Mouse (Mus musculus): ENCODE measurements around the gene Vipas39.
"Not testable (repeated sequence)": the region's sequence is repeated elsewhere in the genome, so short reads cannot be mapped to it uniquely, and the experiment has no call there.

Vipas39 gene

DNA sequence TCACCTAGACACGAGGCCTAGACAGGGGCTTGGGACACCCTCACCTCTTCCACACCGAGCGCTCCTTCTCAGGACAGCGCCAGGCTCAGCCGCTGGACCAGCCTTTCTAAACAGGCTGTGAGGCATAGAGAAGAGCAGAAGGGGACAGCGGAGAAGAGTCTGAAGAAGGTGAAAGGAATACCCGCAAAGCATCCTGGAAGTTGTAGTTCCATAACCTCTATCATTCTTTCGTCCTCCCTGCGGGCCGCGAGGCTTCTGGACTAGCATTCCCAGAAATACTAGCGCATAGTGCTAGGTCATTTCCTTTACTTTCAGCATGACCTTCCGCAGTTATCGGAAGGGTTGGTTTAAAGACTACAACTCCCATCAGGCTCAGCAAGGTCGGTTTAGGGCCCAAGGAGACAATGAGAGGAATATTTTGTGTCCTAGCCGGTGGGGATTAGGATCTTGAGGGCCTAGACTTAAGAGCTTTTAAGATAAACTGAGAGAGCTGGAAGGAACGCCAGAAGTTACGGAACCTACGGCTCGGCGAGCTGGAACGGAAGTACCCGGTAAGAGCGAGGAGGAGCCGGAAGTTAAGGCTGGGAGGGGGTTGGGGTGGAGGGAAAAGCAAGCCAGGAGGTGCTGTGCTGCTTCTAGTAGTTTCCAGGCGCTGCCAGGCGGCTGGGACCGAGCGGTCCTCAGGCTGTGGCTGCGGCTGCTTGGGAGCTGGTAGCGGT lies at the start of gene Vipas39, which contains the start of gene Ahsa1:
Vipas39 (minus strand) TSS at position 149 of the 719 bp plus-strand sequence.
Ahsa1 (plus strand) TSS at position 372 of the 719 bp plus-strand sequence.
- TF ChIP-seq POU5F1 (IDR thresholded peaks at IDR 0.05; ENCODE audit: borderline replicate concordance, low read length) (no peak), CTCF (conservative IDR thresholded peaks at IDR 0.05; ENCODE audit: low read length) (no peak), NANOG (IDR thresholded peaks at IDR 0.05; ENCODE audit: borderline replicate concordance, low read length) (no peak)
- peak within 1 kb of the TSS; percentile 97 for H3K4me3 ChIP-seq (replicated peaks; ENCODE audit: low read length)
- no peaks in the 10 kb centered on the region for H3K9me3 ChIP-seq (ENCODE audit: low read length)

DNA sequence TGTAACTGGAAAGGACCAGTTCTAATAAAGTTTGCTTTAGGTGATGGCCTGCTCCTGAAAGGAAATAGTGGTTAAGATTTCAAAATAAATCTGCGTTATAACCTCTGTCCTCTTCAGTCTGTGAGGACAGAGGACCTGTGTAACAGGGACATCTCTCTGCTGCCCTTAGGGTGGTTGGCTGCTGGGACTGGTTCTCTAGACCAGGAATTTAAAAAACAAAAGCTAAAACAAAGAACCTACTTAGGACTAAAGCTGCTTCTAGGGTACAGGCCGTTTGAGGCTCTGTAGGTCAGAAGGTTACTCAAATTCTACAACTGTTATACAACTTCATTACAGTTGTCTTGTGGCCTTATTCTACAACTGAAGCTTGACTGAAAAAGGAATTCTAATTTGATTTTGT lies 47.0 kb upstream of the Vipas39 start:
- TF ChIP-seq NANOG (IDR thresholded peaks at IDR 0.05; ENCODE audit: borderline replicate concordance, low read length) (no peak), POU5F1 (IDR thresholded peaks at IDR 0.05; ENCODE audit: borderline replicate concordance, low read length) (no peak), CTCF (conservative IDR thresholded peaks at IDR 0.05; ENCODE audit: low read length) (no peak)

More for the DNA sequence above, at the start of gene Vipas39, which contains the start of gene Ahsa1:
- Histone ChIP-seq H3K4me1 (replicated peaks; ENCODE audit: low read depth, low read length) (peaks cover 50% of the 10 kb centered on the region), H3K27me3 (ENCODE audit: insufficient read depth, low read length) (no peaks in the 10 kb centered on the region), H3K36me3 (ENCODE audit: insufficient read depth, low read length) (peaks cover 64% of the 10 kb centered on the region)

DNA sequence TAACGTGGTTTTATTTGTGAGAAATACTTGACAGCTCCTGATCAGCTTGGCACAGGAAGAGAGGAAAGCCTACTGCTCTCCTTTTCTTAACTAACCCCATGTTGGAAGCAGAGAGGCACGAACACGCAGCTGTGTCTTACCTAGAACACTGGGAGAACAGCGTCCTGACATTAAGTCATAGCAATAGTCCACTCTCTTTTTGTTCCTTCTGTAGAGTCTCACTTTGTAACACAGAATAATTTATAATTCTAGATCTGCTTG lies 40.5 kb upstream of the Vipas39 start:
- not testable (repeated sequence) for H3K4me3 ChIP-seq (replicated peaks; ENCODE audit: low read length); H3K27me3 ChIP-seq (ENCODE audit: insufficient read depth, low read length); H3K9me3 ChIP-seq (ENCODE audit: low read length)
- peaks cover 16% of the 10 kb centered on the region for H3K4me1 ChIP-seq (replicated peaks; ENCODE audit: low read depth, low read length)
- H3K36me3 ChIP-seq (ENCODE audit: insufficient read depth, low read length): peaks cover 40% of the 10 kb centered on the region

More for the DNA sequence above, 47.0 kb upstream of the Vipas39 start:
- Histone ChIP-seq H3K9me3 (ENCODE audit: low read length) (no peaks in the 10 kb centered on the region), H3K27me3 (ENCODE audit: insufficient read depth, low read length) (no peaks in the 10 kb centered on the region), H3K36me3 (ENCODE audit: insufficient read depth, low read length) (peaks cover 60% of the 10 kb centered on the region), H3K4me3 (replicated peaks; ENCODE audit: low read length) (no peak overlapping the region), H3K4me1 (replicated peaks; ENCODE audit: low read depth, low read length) (peaks cover 60% of the 10 kb centered on the region)

DNA sequence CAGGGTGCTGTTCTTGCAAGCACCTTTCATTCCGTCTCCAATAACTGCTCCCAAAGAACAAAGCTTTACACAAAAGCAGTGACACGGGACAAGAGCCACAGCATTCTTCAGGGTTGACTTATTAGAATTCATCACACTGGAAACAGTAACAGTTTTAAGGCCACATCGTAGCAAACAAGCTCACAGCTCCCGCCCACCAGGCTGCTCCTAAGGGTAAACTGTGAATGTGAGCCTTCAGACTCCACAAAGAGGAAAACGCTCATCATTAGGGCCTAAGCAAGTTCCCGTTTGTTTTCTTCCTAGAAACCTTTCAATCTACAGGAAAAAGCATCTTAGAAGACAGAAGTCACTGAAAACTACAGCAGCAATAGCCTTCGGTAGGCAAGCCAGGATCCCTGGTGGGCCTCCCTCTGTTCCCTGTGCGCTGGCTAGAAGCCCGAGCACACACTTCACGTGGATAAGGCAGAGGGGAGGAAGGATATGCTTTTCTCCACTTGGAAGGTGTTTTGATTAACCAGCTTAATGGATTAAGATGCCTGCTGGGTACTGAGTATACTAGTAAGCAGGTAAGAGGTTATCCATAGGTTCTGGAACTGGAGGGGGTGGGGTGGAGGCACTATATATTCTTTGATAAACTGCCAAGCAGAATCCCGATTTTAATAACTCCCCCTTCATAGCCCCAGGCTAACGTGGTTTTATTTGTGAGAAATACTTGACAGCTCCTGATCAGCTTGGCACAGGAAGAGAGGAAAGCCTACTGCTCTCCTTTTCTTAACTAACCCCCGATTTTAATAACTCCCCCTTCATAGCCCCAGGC lies 39.9 kb upstream of the Vipas39 start:
- Histone ChIP-seq H3K9me3 (ENCODE audit: low read length) (no peaks in the 10 kb centered on the region), H3K4me3 (replicated peaks; ENCODE audit: low read length) (no peak overlapping the region), H3K4me1 (replicated peaks; ENCODE audit: low read depth, low read length) (peaks cover 20% of the 10 kb centered on the region), H3K36me3 (ENCODE audit: insufficient read depth, low read length) (peaks cover 35% of the 10 kb centered on the region), H3K27me3 (ENCODE audit: insufficient read depth, low read length) (peaks cover under 1% of the 10 kb centered on the region; the same call in 1 of the 2 replicates)
- TF ChIP-seq POU5F1 (IDR thresholded peaks at IDR 0.05; ENCODE audit: borderline replicate concordance, low read length) (no peak), CTCF (conservative IDR thresholded peaks at IDR 0.05; ENCODE audit: low read length) (no peak), NANOG (IDR thresholded peaks at IDR 0.05; ENCODE audit: borderline replicate concordance, low read length) (no peak)

DNA sequence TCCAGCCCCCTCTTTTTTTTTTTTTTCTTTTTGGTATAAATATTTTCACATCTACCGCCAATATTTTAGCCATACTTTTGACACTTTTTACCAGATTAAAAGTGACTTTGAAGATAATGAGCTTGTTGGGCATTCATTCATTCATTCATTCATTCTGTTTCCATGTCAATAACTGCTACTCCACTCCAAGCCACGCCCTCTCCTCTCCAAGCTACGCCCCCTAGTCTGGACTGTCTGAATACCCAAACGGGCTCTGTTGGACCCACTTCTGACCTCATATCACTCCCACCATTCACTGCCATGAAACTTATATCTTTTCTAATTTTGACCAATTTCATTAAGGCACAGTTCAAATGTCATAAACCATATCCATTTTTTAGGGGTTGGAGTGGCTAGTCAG lies 35.1 kb upstream of the Vipas39 start:
- H3K4me3 ChIP-seq (replicated peaks; ENCODE audit: low read length): no peak overlapping the region
- H3K9me3 ChIP-seq (ENCODE audit: low read length): no peaks in the 10 kb centered on the region
- peaks cover 42% of the 10 kb centered on the region for H3K4me1 ChIP-seq (replicated peaks; ENCODE audit: low read depth, low read length)
- peaks cover 29% of the 10 kb centered on the region for H3K27me3 ChIP-seq (ENCODE audit: insufficient read depth, low read length)
- no peaks in the 10 kb centered on the region for H3K36me3 ChIP-seq (ENCODE audit: insufficient read depth, low read length)
- TF ChIP-seq POU5F1 (IDR thresholded peaks at IDR 0.05; ENCODE audit: borderline replicate concordance, low read length) (no peak), CTCF (conservative IDR thresholded peaks at IDR 0.05; ENCODE audit: low read length) (no peak), NANOG (IDR thresholded peaks at IDR 0.05; ENCODE audit: borderline replicate concordance, low read length) (no peak)

DNA sequence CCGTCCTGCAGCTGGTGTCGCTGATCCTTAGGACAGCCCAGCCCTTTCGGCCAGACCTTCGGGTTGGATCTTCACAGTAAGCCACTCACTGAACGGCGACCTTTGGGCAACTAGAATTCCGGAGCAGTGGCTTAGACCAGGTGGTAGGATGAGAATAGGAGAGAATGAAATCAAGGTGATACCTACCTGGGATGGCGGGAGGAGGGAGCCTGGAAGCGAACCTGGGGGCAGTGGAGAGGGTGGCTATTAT lies 34.3 kb upstream of the Vipas39 start:
- TF ChIP-seq CTCF (conservative IDR thresholded peaks at IDR 0.05; ENCODE audit: low read length): no peak
- no peak for TF ChIP-seq POU5F1 (IDR thresholded peaks at IDR 0.05; ENCODE audit: borderline replicate concordance, low read length)
- TF ChIP-seq NANOG (IDR thresholded peaks at IDR 0.05; ENCODE audit: borderline replicate concordance, low read length): no peak
- Histone ChIP-seq H3K4me1 (replicated peaks; ENCODE audit: low read depth, low read length) (peaks cover 34% of the 10 kb centered on the region), H3K9me3 (ENCODE audit: low read length) (no peaks in the 10 kb centered on the region), H3K27me3 (ENCODE audit: insufficient read depth, low read length) (peaks cover 29% of the 10 kb centered on the region), H3K4me3 (replicated peaks; ENCODE audit: low read length) (peak overlapping the region; percentile 92), H3K36me3 (ENCODE audit: insufficient read depth, low read length) (no peaks in the 10 kb centered on the region)

DNA sequence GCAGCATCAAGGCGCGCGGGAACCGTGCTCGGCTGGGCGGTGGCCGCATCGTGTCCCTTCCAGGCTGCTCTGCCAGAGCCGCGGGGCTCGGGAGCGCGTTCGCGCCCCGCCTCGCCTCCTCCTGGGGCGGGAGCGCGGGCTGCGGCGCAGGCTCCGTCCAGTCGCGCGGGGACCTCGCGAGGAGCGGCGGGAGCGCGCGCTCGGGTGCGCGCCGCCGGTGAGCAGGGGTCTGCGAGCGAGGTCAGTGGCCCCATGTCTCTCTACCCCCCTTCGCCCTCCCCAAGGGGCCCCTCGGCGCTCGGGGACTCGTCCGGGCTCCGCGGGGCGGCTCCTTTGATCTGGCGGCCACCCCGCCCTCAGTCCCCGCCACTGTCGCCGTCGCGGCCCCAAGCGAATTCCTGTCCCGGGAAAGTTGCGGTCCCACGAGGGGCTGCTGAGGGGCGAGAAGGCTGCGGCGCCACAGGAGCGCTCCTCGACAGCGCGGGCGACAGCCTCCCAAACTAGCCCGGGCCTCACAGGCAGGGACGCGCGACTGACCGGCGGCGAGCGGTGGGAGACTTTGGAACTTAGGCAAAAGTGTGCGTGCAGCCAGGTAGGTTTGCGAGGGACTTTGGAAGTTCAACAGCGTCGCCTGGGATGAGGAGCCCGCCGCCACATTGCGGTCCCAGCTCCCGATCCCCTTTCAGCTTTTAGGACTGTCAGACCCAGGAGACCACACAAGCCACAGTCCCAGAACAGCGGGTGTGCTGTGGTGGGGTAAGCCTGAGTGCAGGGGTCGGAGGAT lies 33.8 kb upstream of the Vipas39 start, which contains the start of gene Ism2:
Ism2 (minus strand) TSS at position 49 of the 784 bp plus-strand sequence.
- TF ChIP-seq CTCF (conservative IDR thresholded peaks at IDR 0.05; ENCODE audit: low read length): no peak
- TF ChIP-seq NANOG (IDR thresholded peaks at IDR 0.05; ENCODE audit: borderline replicate concordance, low read length): no peak
- no peak for TF ChIP-seq POU5F1 (IDR thresholded peaks at IDR 0.05; ENCODE audit: borderline replicate concordance, low read length)
- peaks cover 35% of the 10 kb centered on the region for H3K4me1 ChIP-seq (replicated peaks; ENCODE audit: low read depth, low read length)
- H3K36me3 ChIP-seq (ENCODE audit: insufficient read depth, low read length): no peaks in the 10 kb centered on the region
- peaks cover 29% of the 10 kb centered on the region for H3K27me3 ChIP-seq (ENCODE audit: insufficient read depth, low read length)
- H3K4me3 ChIP-seq (replicated peaks; ENCODE audit: low read length): peak within 1 kb of the TSS; percentile 92
- H3K9me3 ChIP-seq (ENCODE audit: low read length): no peaks in the 10 kb centered on the region

DNA sequence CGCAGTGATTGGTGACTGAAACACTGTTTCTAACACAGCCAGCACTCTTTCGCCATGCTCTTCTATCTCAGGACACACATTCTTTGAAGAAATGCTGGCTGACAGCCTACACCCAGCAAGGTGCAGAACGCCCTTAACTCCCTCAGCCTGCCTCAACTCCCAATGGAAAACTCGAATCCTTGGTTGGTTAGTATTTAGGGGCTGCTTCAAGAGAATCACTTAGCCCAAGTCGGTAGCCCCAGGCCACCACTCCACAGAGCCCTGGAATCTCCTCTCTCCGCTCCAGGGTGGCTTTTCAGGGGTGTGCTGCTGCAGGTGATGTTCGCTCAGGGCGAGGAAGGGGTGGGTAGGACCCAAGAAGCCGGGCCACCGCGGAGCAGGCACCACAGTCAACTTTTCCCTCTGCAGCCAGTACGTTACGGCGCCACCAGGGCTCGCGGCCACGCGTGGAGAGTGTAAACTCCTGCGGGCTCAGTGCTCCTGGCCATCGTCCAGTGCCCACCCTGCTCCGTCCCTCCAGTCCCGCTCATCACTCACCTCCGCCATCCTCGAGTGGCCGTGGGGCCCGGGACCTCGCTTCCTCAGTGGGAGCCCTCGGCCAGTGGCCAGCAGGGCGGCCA lies 33.1 kb upstream of the Vipas39 start:
- Histone ChIP-seq H3K9me3 (ENCODE audit: low read length) (no peaks in the 10 kb centered on the region), H3K36me3 (ENCODE audit: insufficient read depth, low read length) (no peaks in the 10 kb centered on the region), H3K4me3 (replicated peaks; ENCODE audit: low read length) (peak overlapping the region; percentile 92), H3K27me3 (ENCODE audit: insufficient read depth, low read length) (peaks cover 29% of the 10 kb centered on the region), H3K4me1 (replicated peaks; ENCODE audit: low read depth, low read length) (peaks cover 36% of the 10 kb centered on the region)
- TF ChIP-seq POU5F1 (IDR thresholded peaks at IDR 0.05; ENCODE audit: borderline replicate concordance, low read length) (no peak), NANOG (IDR thresholded peaks at IDR 0.05; ENCODE audit: borderline replicate concordance, low read length) (no peak), CTCF (conservative IDR thresholded peaks at IDR 0.05; ENCODE audit: low read length) (no peak)
